In genomic region chr17:90997714-90998113, GRCm38 (mm10) we compare ENCODE assay signal across 30 mouse cellular contexts.
DNase-seq lines count a peak whose midpoint lies in the region; ATAC-seq and TF ChIP-seq lines count a peak whose summit lies in the region.
"Had no signal": no experiment of that assay in that cellular context is flagged by ENCODE, and none has a peak within 500 bp of the region (broad histone marks: within the 10 kb centered on the region; RNA-seq: fewer than 3 reads in every experiment).

No protein-coding gene starts in this region.

- no peak for DNase-seq in hindbrain, postnatal 0 days (ENCODE audit: low spot score)
- DNase-seq in urinary bladder, postnatal 25 days (ENCODE audit: low spot score), result peak; percentile 9
- DNase-seq in urinary bladder, postnatal 4 days (ENCODE audit: low spot score in 2 of 2), result no peak
- no peak for DNase-seq in liver, postnatal 0 days
- DNase-seq in gastrocnemius, adult 2 months, result no peak
- no peak for DNase-seq in thymus, adult 2 months
- DNase-seq: adrenal gland, adult 8-10 months; cerebellum, adult 2 months; cerebellum, postnatal 25 days; forebrain, postnatal 0 days; gastrocnemius, postnatal 36 days; heart, postnatal 4 days; kidney, adult 11 months; kidney, postnatal 36 days; layer of hippocampus, adult 9-11 months; left cerebral cortex, postnatal 4 days; lung, postnatal 4 days; right cerebral cortex, adult 18-20 months; right cerebral cortex, postnatal 4 days; thymus, postnatal 25 days had no signal

- H3K36me3 ChIP-seq in hindbrain, postnatal 0 days (ENCODE audit: insufficient read depth, low read length), result no peaks in the 10 kb centered on the region
- no peaks in the 10 kb centered on the region for H3K36me3 ChIP-seq in hindbrain, embryonic 12.5 days
- H3K36me3 ChIP-seq in liver, postnatal 0 days (replicated peaks; ENCODE audit: insufficient read depth, low read length), result no peaks in the 10 kb centered on the region
- no peaks in the 10 kb centered on the region for H3K36me3 ChIP-seq in thymus, adult 2 months (ENCODE audit: control insufficient read depth, insufficient read depth, low read length)
- H3K36me3 ChIP-seq: forebrain, embryonic 10.5 days; G1E; heart, embryonic 10.5 days; kidney, embryonic 15.5 days; limb, embryonic 15.5 days; liver, embryonic 15.5 days; midbrain, embryonic 13.5 days had no signal

- intact Hi-C loops in gastrocnemius, adult 2 months (cut with DNase I), result no loop called here

- peaks cover 4% of the 10 kb centered on the region; the same call in 1 of the 2 replicates for H3K4me1 ChIP-seq in hindbrain, postnatal 0 days (ENCODE audit: insufficient read depth, low read length)
- H3K4me1 ChIP-seq in hindbrain, embryonic 12.5 days, result peaks cover 4% of the 10 kb centered on the region
- no peaks in the 10 kb centered on the region for H3K4me1 ChIP-seq in liver, postnatal 0 days (ENCODE audit: insufficient read depth)
- H3K4me1 ChIP-seq in thymus, adult 2 months (replicated peaks; ENCODE audit: control insufficient read depth, insufficient read depth, low read length), result no peaks in the 10 kb centered on the region
- H3K4me1 ChIP-seq: heart, embryonic 10.5 days; kidney, embryonic 15.5 days; limb, embryonic 15.5 days; liver, embryonic 15.5 days had no signal

- TF ChIP-seq POLR2A in thymus, adult 2 months (IDR thresholded peaks at IDR 0.05; ENCODE audit: control insufficient read depth, extremely low read depth, insufficient read depth, low read length, poor library complexity), result no peak

- WGBS in hindbrain, postnatal 0 days, result 64% methylated on average over 1 of the region's 1 CpGs
- WGBS in hindbrain, embryonic 12.5 days, result 66% methylated on average over 1 of the region's 1 CpGs
- 18% methylated on average over 1 of the region's 1 CpGs for WGBS in liver, postnatal 0 days (ENCODE audit: insufficient replicate concordance)
- 2% methylated on average over 1 of the region's 1 CpGs for WGBS in thymus, adult 2 months

- no peaks in the 10 kb centered on the region for H3K9me3 ChIP-seq in hindbrain, postnatal 0 days (ENCODE audit: low read length)
- no peaks in the 10 kb centered on the region for H3K9me3 ChIP-seq in hindbrain, embryonic 12.5 days (replicated peaks)
- H3K9me3 ChIP-seq in liver, postnatal 0 days (ENCODE audit: low read length), result no peaks in the 10 kb centered on the region
- H3K9me3 ChIP-seq: forebrain, embryonic 10.5 days; G1E; heart, embryonic 10.5 days; kidney, embryonic 15.5 days; limb, embryonic 15.5 days; liver, embryonic 15.5 days; midbrain, embryonic 13.5 days had no signal

- H3K27me3 ChIP-seq in hindbrain, postnatal 0 days (ENCODE audit: insufficient read depth, low read length), result no peaks in the 10 kb centered on the region
- H3K27me3 ChIP-seq in hindbrain, embryonic 12.5 days, result no peaks in the 10 kb centered on the region
- no peaks in the 10 kb centered on the region for H3K27me3 ChIP-seq in liver, postnatal 0 days (ENCODE audit: insufficient read depth, low read length)
- no peaks in the 10 kb centered on the region for H3K27me3 ChIP-seq in thymus, adult 2 months (ENCODE audit: control insufficient read depth, insufficient read depth, low read length)
- H3K27me3 ChIP-seq: kidney, embryonic 15.5 days; limb, embryonic 15.5 days; liver, embryonic 15.5 days; midbrain, embryonic 13.5 days had no signal

- H3K4me2 ChIP-seq in hindbrain, postnatal 0 days (ENCODE audit: low read depth, low read length), result no peak overlapping the region
- H3K4me2 ChIP-seq in hindbrain, embryonic 12.5 days (replicated peaks), result no peak overlapping the region
- H3K4me2 ChIP-seq in liver, postnatal 0 days (ENCODE audit: low read depth, low read length), result no peak overlapping the region
- H3K4me2 ChIP-seq: kidney, embryonic 15.5 days; limb, embryonic 15.5 days; liver, embryonic 15.5 days; midbrain, embryonic 13.5 days had no signal

- no peak overlapping the region for H3K4me3 ChIP-seq in hindbrain, postnatal 0 days (ENCODE audit: low read length)
- no peak overlapping the region for H3K4me3 ChIP-seq in hindbrain, embryonic 12.5 days
- H3K4me3 ChIP-seq in liver, postnatal 0 days (ENCODE audit: low read depth, low read length), result no peak overlapping the region
- H3K4me3 ChIP-seq in gastrocnemius, adult 2 months, result no peak overlapping the region
- no peak overlapping the region for H3K4me3 ChIP-seq in thymus, adult 2 months (ENCODE audit: control insufficient read depth, insufficient read depth, low read length)
- H3K4me3 ChIP-seq: forebrain, embryonic 10.5 days; heart, embryonic 10.5 days; kidney, embryonic 15.5 days; limb, embryonic 15.5 days; liver, embryonic 15.5 days; midbrain, embryonic 13.5 days had no signal

- no peak for TF ChIP-seq EP300 in liver, postnatal 0 days (IDR thresholded peaks at IDR 0.05; ENCODE audit: low read depth)

- no peak for ATAC-seq in hindbrain, postnatal 0 days
- ATAC-seq in hindbrain, embryonic 12.5 days (ENCODE audit: low FRiP score), result no peak
- peak; percentile 57 for ATAC-seq in megakaryocyte, adult 5-6 weeks (ENCODE audit: poor library complexity, severe bottlenecking)
- ATAC-seq in liver, postnatal 0 days, result no peak
- ATAC-seq: forebrain, postnatal 0 days; hindbrain, embryonic 16.5 days; midbrain, embryonic 13.5 days had no signal

- no peak overlapping the region for H3K9ac ChIP-seq in hindbrain, postnatal 0 days (replicated peaks; ENCODE audit: low read length)
- H3K9ac ChIP-seq in hindbrain, embryonic 12.5 days, result no peak overlapping the region
- no peak overlapping the region for H3K9ac ChIP-seq in liver, postnatal 0 days (replicated peaks)
- H3K9ac ChIP-seq: forebrain, postnatal 0 days; kidney, embryonic 15.5 days; limb, embryonic 15.5 days; liver, embryonic 15.5 days; midbrain, embryonic 13.5 days had no signal

- TF ChIP-seq CTCF in hindbrain, postnatal 0 days (IDR thresholded peaks at IDR 0.05; ENCODE audit: low read depth), result no peak
- TF ChIP-seq CTCF in liver, postnatal 0 days (IDR thresholded peaks at IDR 0.05; ENCODE audit: low read depth), result no peak
- no peak for TF ChIP-seq CTCF in gastrocnemius, adult 2 months (IDR thresholded peaks at IDR 0.05)
- no peak for TF ChIP-seq CTCF in thymus, adult 2 months (IDR thresholded peaks at IDR 0.05; ENCODE audit: borderline replicate concordance, control insufficient read depth, extremely low read depth, insufficient read depth, low read length, poor library complexity)

- peak overlapping the region; percentile 11; the same call in 1 of the 2 replicates for H3K27ac ChIP-seq in hindbrain, postnatal 0 days
- H3K27ac ChIP-seq in hindbrain, embryonic 12.5 days, result no peak overlapping the region
- H3K27ac ChIP-seq in liver, postnatal 0 days (ENCODE audit: low read depth), result no peak overlapping the region
- no peak overlapping the region for H3K27ac ChIP-seq in gastrocnemius, adult 2 months
- H3K27ac ChIP-seq in thymus, adult 2 months (ENCODE audit: control insufficient read depth, insufficient read depth, low read length), result no peak overlapping the region
- H3K27ac ChIP-seq: forebrain, embryonic 10.5 days; heart, embryonic 10.5 days; kidney, embryonic 15.5 days; limb, embryonic 15.5 days; liver, embryonic 15.5 days; midbrain, embryonic 13.5 days had no signal
